Mouse (Mus musculus): ENCODE measurements around the gene Paip2b. TPM values are rescaled to one million over a fixed set of nuclear protein-coding genes. Genes with fewer than 3 reads are reported as not detected.
A peak's percentile ranks its signal among the peaks of the same experiment; 100 is the strongest.
"Not testable (repeated sequence)": the region's sequence is repeated elsewhere in the genome, so short reads cannot be mapped to it uniquely, and the experiment has no call there.

Paip2b gene
- total RNA-seq, 2 experiments from 2014 or later, result 47.7 to 61.7 TPM

DNA sequence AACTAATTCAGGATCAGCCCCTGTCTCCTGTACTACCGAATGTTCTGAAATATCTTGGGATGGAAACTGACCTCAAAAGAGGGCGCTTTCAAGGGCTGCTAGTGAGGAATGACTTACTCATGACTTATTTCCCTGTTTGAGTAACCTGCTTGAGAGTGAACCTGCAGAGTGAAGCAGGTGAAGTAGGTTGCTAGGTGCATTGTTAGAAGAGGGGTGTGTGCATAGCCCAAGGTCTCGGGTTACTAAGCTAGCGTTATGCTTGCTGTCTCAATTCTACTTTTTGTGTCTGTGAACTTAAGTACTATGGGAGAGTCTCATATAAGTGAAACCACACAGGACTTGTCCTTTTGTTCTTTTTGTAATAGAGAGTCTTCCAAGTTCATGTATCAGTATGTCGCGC is 8.5 kb upstream of the Paip2b start:
- H3K4me3 ChIP-seq, result no peak overlapping the region
- TF ChIP-seq CTCF (IDR thresholded peaks at IDR 0.05), result no peak
- DNase-seq (ENCODE audit: extremely low spot score in 1 of 2, low spot score in 2 of 2), result no peak
- H3K27ac ChIP-seq, result no peak overlapping the region
- intact Hi-C loops (cut with DNase I), result no loop called here

- DNase-seq (ENCODE audit: extremely low spot score in 1 of 2, low spot score in 2 of 2), result no peak
- intact Hi-C loops (cut with DNase I), result no loop called here
- H3K4me3 ChIP-seq, result no peak overlapping the region
- H3K27ac ChIP-seq, result no peak overlapping the region
- no peak for TF ChIP-seq CTCF (IDR thresholded peaks at IDR 0.05)
Measured at GRCm38 (mm10) chr6:83838046-83838445, 6.5 kb upstream of the Paip2b start.

GRCm38 (mm10) chr6:83836826-83837225 is 5.3 kb upstream of the Paip2b start:
- DNase-seq (ENCODE audit: extremely low spot score in 1 of 2, low spot score in 2 of 2), result no peak
- no peak for TF ChIP-seq CTCF (IDR thresholded peaks at IDR 0.05)
- no peak overlapping the region for H3K27ac ChIP-seq
- intact Hi-C loops (cut with DNase I), result no loop called here
- no peak overlapping the region for H3K4me3 ChIP-seq

DNA sequence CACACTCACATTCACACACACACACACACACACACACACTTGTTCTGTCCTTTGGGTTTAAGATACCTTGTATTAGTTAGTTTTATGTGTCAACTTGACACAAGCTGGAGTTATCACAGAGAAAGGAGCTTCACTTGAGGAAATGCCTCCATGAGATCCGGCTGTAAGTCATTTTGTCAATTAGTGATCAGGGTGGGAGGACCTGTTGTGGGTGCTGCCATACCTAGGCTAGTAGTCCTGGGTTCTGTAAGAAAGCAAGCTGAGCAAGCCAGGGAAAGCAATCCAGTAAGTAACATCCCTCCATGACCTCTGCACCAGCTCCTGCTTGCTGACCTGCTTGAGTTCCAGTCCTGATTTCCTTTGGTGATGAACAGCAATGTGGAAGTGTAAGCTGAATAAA is 852 bp upstream of the Paip2b start:
- not testable (repeated sequence) for H3K4me3 ChIP-seq; H3K27ac ChIP-seq; DNase-seq (ENCODE audit: extremely low spot score in 1 of 2, low spot score in 2 of 2)
- intact Hi-C loops (cut with DNase I), result loop anchor here (2.0 to 5.0 kb wide), 2 partner anchors 34 to 80 kb away; partner anchors contain the start of gene Zfp638

GRCm38 (mm10) chr6:83830941-83831605 is 468 bp downstream of the Paip2b start:
- H3K4me3 ChIP-seq, result peak overlapping the region; percentile 77
- peak in 1 of 2 experiments; percentile 34 for DNase-seq (ENCODE audit: extremely low spot score in 1 of 2, low spot score in 2 of 2)
- intact Hi-C loops (cut with DNase I), result loop anchor here (5.0 kb wide), 1 partner anchor 81 kb away; no protein-coding TSS in a partner anchor
- no peak for TF ChIP-seq CTCF (IDR thresholded peaks at IDR 0.05)
- peak overlapping the region; percentile 84 for H3K27ac ChIP-seq

GRCm38 (mm10) chr6:83821856-83822255 is 9.7 kb downstream of the Paip2b start:
- Histone ChIP-seq H3K4me3 (no peak overlapping the region), H3K27ac (no peak overlapping the region)
- no peak for TF ChIP-seq CTCF (IDR thresholded peaks at IDR 0.05)
- intact Hi-C loops (cut with DNase I), result no loop called here
- DNase-seq (ENCODE audit: extremely low spot score in 1 of 2, low spot score in 2 of 2), result no peak

- Histone ChIP-seq H3K27ac (no peak overlapping the region), H3K4me3 (no peak overlapping the region)
- no peak for TF ChIP-seq CTCF (IDR thresholded peaks at IDR 0.05)
- DNase-seq (ENCODE audit: extremely low spot score in 1 of 2, low spot score in 2 of 2), result no peak
- intact Hi-C loops (cut with DNase I), result no loop called here
Measured at GRCm38 (mm10) chr6:83820727-83821515, 10.6 kb downstream of the Paip2b start.

DNA sequence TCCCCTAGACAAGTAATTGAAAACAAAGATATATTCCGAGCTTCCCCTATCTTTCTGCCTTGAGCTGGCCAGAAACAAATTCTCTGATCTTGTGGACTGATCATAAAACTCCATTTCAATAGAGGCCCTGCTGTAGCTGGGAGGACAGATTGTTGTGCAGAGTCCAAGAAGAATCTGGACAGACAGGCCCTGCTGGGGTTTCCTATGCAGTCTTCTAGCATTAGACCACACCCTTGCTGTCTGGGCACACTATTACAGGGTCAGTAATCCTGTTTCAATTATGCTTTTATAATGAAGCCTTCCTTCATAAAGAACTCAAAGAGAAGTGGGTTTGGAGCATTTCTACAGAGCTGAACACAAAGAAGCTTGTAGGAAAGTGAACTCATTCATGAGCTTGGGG is 12.5 kb downstream of the Paip2b start:
- no peak overlapping the region for H3K27ac ChIP-seq
- TF ChIP-seq CTCF (IDR thresholded peaks at IDR 0.05), result no peak
- no peak for DNase-seq (ENCODE audit: extremely low spot score in 1 of 2, low spot score in 2 of 2)
- H3K4me3 ChIP-seq, result no peak overlapping the region
- intact Hi-C loops (cut with DNase I), result no loop called here

GRCm38 (mm10) chr6:83815801-83816200 is 15.7 kb downstream of the Paip2b start:
- Histone ChIP-seq H3K4me3 (no peak overlapping the region), H3K27ac (no peak overlapping the region)
- intact Hi-C loops (cut with DNase I), result no loop called here
- no peak for DNase-seq (ENCODE audit: extremely low spot score in 1 of 2, low spot score in 2 of 2)
- no peak for TF ChIP-seq CTCF (IDR thresholded peaks at IDR 0.05)

DNA sequence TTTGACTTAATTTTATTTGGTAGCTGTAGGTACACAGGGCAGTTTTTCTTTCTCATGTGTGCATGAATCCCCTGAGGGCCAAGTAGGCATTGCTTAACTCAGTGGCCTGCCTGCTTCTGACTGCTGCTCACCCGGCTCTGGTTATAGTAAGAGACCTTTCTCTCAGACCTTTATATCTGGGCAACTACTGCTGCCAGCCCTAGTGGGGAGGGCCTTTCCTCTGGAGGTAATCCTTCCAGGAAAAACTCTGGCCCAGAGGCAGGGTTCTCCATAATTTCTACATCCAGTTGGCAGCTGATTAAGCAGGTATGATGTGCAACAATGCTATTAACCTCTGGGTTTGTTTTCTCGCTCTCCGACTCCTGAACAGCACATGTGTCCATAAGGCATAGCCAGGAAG is 28.7 kb downstream of the Paip2b start:
- no peak for TF ChIP-seq CTCF (IDR thresholded peaks at IDR 0.05)
- no peak for DNase-seq (ENCODE audit: extremely low spot score in 1 of 2, low spot score in 2 of 2)
- H3K27ac ChIP-seq, result no peak overlapping the region
- H3K4me3 ChIP-seq, result no peak overlapping the region
- intact Hi-C loops (cut with DNase I), result no loop called here

GRCm38 (mm10) chr6:83802033-83802432 is 29.5 kb downstream of the Paip2b start:
- DNase-seq (ENCODE audit: extremely low spot score in 1 of 2, low spot score in 2 of 2), result no peak
- no peak overlapping the region for H3K4me3 ChIP-seq
- intact Hi-C loops (cut with DNase I), result no loop called here
- H3K27ac ChIP-seq, result no peak overlapping the region
- TF ChIP-seq CTCF (IDR thresholded peaks at IDR 0.05), result no peak

DNA sequence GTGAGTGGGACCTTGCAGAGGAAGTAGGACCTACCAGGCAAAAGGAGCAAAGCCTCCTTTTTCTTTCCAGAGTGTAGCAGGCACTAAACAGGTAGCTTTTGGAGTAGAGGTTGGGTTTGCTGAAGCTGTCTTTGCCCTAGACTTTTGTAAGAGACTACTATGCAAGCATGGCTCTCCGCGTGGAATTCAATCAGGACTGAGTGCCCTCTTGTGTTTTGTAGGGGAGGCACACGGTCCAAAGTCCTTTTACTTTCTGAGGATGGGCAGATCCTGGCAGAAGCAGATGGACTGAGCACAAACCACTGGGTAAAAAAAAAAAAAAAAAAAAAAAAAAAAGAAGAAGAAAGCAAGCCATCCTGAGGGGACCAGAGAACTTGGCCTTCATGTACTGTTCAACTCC is 34.9 kb downstream of the Paip2b start:
- Histone ChIP-seq H3K27ac (no peak overlapping the region), H3K4me3 (no peak overlapping the region)
- no peak for DNase-seq (ENCODE audit: extremely low spot score in 1 of 2, low spot score in 2 of 2)
- TF ChIP-seq CTCF (IDR thresholded peaks at IDR 0.05), result no peak; the same call in 1 of the 2 replicates
- intact Hi-C loops (cut with DNase I), result no loop called here
